In the genomic region with DNA sequence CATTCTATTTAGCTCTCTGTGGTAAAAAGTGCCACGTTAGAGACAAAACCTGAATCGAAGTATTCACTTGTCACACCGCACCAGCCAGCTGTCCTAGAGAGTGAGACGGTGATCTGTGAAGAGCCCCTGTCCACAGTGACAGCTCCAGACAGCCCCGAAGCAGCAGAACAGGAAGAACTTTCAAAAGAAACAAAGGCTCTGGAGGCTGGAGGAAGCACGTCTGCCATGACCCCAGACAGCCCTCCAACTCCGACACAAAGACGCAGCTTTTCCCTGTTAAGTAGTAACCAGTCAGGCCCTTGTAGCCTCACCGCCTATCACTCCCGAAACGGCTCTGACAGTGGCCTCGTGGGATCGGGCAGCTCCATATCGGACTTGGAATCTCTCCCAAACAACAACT, we compare ENCODE assay signal across 22 mouse cellular contexts. TPM values are rescaled to one million over a fixed set of nuclear protein-coding genes. Genes with fewer than 3 reads are reported as not detected.
DNase-seq lines count a peak whose midpoint lies in the region; ATAC-seq lines count a peak whose summit lies in the region.
"Had no signal": no experiment of that assay in that cellular context is flagged by ENCODE, and none has a peak within 500 bp of the region (broad histone marks: within the 10 kb centered on the region; RNA-seq: fewer than 3 reads in every experiment).

No protein-coding gene starts in this region.

- H3K9ac ChIP-seq in forebrain, embryonic 16.5 days (replicated peaks; ENCODE audit: low read depth, low read length): no peak overlapping the region
- no peak overlapping the region for H3K9ac ChIP-seq in forebrain, embryonic 12.5 days
- H3K9ac ChIP-seq in hindbrain, embryonic 12.5 days: no peak overlapping the region
- H3K9ac ChIP-seq in hindbrain, embryonic 13.5 days: no peak overlapping the region
- no peak overlapping the region for H3K9ac ChIP-seq in midbrain, embryonic 12.5 days (replicated peaks)
- H3K9ac ChIP-seq: embryonic facial prominence, embryonic 12.5 days; liver, embryonic 12.5 days; stomach, embryonic 15.5 days had no signal

- H3K4me1 ChIP-seq in forebrain, embryonic 16.5 days (replicated peaks; ENCODE audit: control insufficient read depth, insufficient read depth, low read length): no peaks in the 10 kb centered on the region
- H3K4me1 ChIP-seq in forebrain, embryonic 12.5 days: no peaks in the 10 kb centered on the region
- no peaks in the 10 kb centered on the region for H3K4me1 ChIP-seq in hindbrain, embryonic 12.5 days
- H3K4me1 ChIP-seq in hindbrain, embryonic 13.5 days (replicated peaks): no peaks in the 10 kb centered on the region; the same call in 1 of the 2 replicates
- H3K4me1 ChIP-seq in midbrain, embryonic 12.5 days: 0 out of 2 replicates have a peak, but pooled peaks cover 3% of the 10 kb centered on the region
- H3K4me1 ChIP-seq: stomach, embryonic 15.5 days had no signal

- no peaks in the 10 kb centered on the region for H3K27me3 ChIP-seq in forebrain, embryonic 16.5 days (replicated peaks; ENCODE audit: control insufficient read depth, insufficient read depth, low read length)
- no peaks in the 10 kb centered on the region for H3K27me3 ChIP-seq in forebrain, embryonic 12.5 days
- H3K27me3 ChIP-seq in hindbrain, embryonic 12.5 days: no peaks in the 10 kb centered on the region
- H3K27me3 ChIP-seq in hindbrain, embryonic 13.5 days: no peaks in the 10 kb centered on the region
- H3K27me3 ChIP-seq in midbrain, embryonic 12.5 days: no peaks in the 10 kb centered on the region
- H3K27me3 ChIP-seq: embryonic facial prominence, embryonic 12.5 days; liver, embryonic 12.5 days; megakaryocyte, embryonic 14.5 days; stomach, embryonic 15.5 days had no signal

- no peaks in the 10 kb centered on the region for H3K36me3 ChIP-seq in forebrain, embryonic 16.5 days (ENCODE audit: control insufficient read depth, insufficient read depth)
- peaks cover 14% of the 10 kb centered on the region for H3K36me3 ChIP-seq in forebrain, embryonic 12.5 days (replicated peaks)
- H3K36me3 ChIP-seq in hindbrain, embryonic 12.5 days: peaks cover 3% of the 10 kb centered on the region; the same call in 1 of the 2 replicates
- peaks cover 36% of the 10 kb centered on the region for H3K36me3 ChIP-seq in hindbrain, embryonic 13.5 days
- H3K36me3 ChIP-seq in midbrain, embryonic 12.5 days: peaks cover 28% of the 10 kb centered on the region; the same call in 1 of the 2 replicates

- 0 out of 2 replicates have a peak, but pooled peaks have one; percentile 12 for ATAC-seq in forebrain, embryonic 16.5 days
- no peak for ATAC-seq in forebrain, embryonic 12.5 days (ENCODE audit: low FRiP score)
- peak; percentile 56; the same call in 1 of the 2 replicates for ATAC-seq in hindbrain, embryonic 12.5 days (ENCODE audit: low FRiP score)
- ATAC-seq in hindbrain, embryonic 13.5 days (ENCODE audit: low FRiP score): no peak
- ATAC-seq in midbrain, embryonic 12.5 days (ENCODE audit: low FRiP score, low read depth): peak; percentile 74
- ATAC-seq: inflammation-experienced regulatory T-cells, adult 6 months; liver, embryonic 12.5 days had no signal

- WGBS in forebrain, embryonic 16.5 days: 61% methylated on average over 14 of the region's 14 CpGs
- 43% methylated on average over 14 of the region's 14 CpGs for WGBS in forebrain, embryonic 12.5 days
- 35% methylated on average over 14 of the region's 14 CpGs for WGBS in hindbrain, embryonic 12.5 days
- WGBS in hindbrain, embryonic 13.5 days: 27% methylated on average over 14 of the region's 14 CpGs
- WGBS in midbrain, embryonic 12.5 days: 45% methylated on average over 14 of the region's 14 CpGs

- no peak overlapping the region for H3K27ac ChIP-seq in forebrain, embryonic 16.5 days (ENCODE audit: low read length)
- no peak overlapping the region for H3K27ac ChIP-seq in forebrain, embryonic 12.5 days
- H3K27ac ChIP-seq in hindbrain, embryonic 12.5 days: no peak overlapping the region
- no peak overlapping the region for H3K27ac ChIP-seq in hindbrain, embryonic 13.5 days
- H3K27ac ChIP-seq in midbrain, embryonic 12.5 days (replicated peaks): no peak overlapping the region
- H3K27ac ChIP-seq: embryonic facial prominence, embryonic 12.5 days; left cerebral cortex, adult 2 months; limb, embryonic 10.5 days; liver, embryonic 12.5 days; stomach, embryonic 15.5 days had no signal

- H3K4me2 ChIP-seq in forebrain, embryonic 16.5 days (ENCODE audit: low read length): no peak overlapping the region
- no peak overlapping the region for H3K4me2 ChIP-seq in forebrain, embryonic 12.5 days
- H3K4me2 ChIP-seq in hindbrain, embryonic 12.5 days (replicated peaks): no peak overlapping the region
- no peak overlapping the region for H3K4me2 ChIP-seq in hindbrain, embryonic 13.5 days
- H3K4me2 ChIP-seq in midbrain, embryonic 12.5 days (replicated peaks): no peak overlapping the region; the same call in 1 of the 2 replicates
- H3K4me2 ChIP-seq: embryonic facial prominence, embryonic 12.5 days; liver, embryonic 12.5 days; stomach, embryonic 15.5 days had no signal

- DNase-seq in embryo, embryonic 10 days (ENCODE audit: low spot score): peak; percentile 49
- DNase-seq in frontal cortex, postnatal 10 days (ENCODE audit: low spot score in 2 of 2): no peak
- no peak for DNase-seq in right cerebral cortex, adult 2 months (ENCODE audit: low spot score in 2 of 2)
- DNase-seq: cerebellum, postnatal 10 days; kidney, adult 8-10 months; kidney, postnatal 25 days; lung, postnatal 14 days; spleen, adult 18-20 months; thymus, postnatal 14 days had no signal

- no peaks in the 10 kb centered on the region for H3K9me3 ChIP-seq in forebrain, embryonic 16.5 days (ENCODE audit: control insufficient read depth, low read length)
- no peaks in the 10 kb centered on the region for H3K9me3 ChIP-seq in forebrain, embryonic 12.5 days
- no peaks in the 10 kb centered on the region for H3K9me3 ChIP-seq in hindbrain, embryonic 12.5 days (replicated peaks)
- H3K9me3 ChIP-seq in hindbrain, embryonic 13.5 days: no peaks in the 10 kb centered on the region
- no peaks in the 10 kb centered on the region for H3K9me3 ChIP-seq in midbrain, embryonic 12.5 days
- H3K9me3 ChIP-seq: embryonic facial prominence, embryonic 12.5 days; limb, embryonic 10.5 days; liver, embryonic 12.5 days; megakaryocyte, embryonic 14.5 days; stomach, embryonic 15.5 days had no signal

- no peak overlapping the region for H3K4me3 ChIP-seq in forebrain, embryonic 16.5 days (replicated peaks; ENCODE audit: low read length)
- H3K4me3 ChIP-seq in forebrain, embryonic 12.5 days (replicated peaks): no peak overlapping the region
- no peak overlapping the region for H3K4me3 ChIP-seq in hindbrain, embryonic 12.5 days
- H3K4me3 ChIP-seq in hindbrain, embryonic 13.5 days: no peak overlapping the region
- no peak overlapping the region for H3K4me3 ChIP-seq in midbrain, embryonic 12.5 days
- H3K4me3 ChIP-seq: embryonic facial prominence, embryonic 12.5 days; left cerebral cortex, adult 2 months; limb, embryonic 10.5 days; liver, embryonic 12.5 days; megakaryocyte, embryonic 14.5 days; stomach, embryonic 15.5 days had no signal

RNA-seq across cellular contexts. Expression of gene Il22ra2, which starts 12.7 kb away (rescaled TPM):
- not detected in 2 replicates for polyA plus RNA-seq in forebrain, embryonic 16.5 days (2015; fragmentation: Nextera tagmentation; extraction: Ambion mirVana)
- polyA plus RNA-seq in forebrain, embryonic 12.5 days (2016; fragmentation: Nextera tagmentation; extraction: Ambion mirVana): not detected in 2 replicates
- polyA plus RNA-seq in hindbrain, embryonic 12.5 days (2016; fragmentation: Nextera tagmentation; extraction: Ambion mirVana): not detected in 2 replicates
- polyA plus RNA-seq in hindbrain, embryonic 13.5 days (2015; fragmentation: Nextera tagmentation; extraction: Ambion mirVana): not detected in 2 replicates
- not detected in 2 replicates for polyA plus RNA-seq in midbrain, embryonic 12.5 days (2016; fragmentation: Nextera tagmentation; extraction: Ambion mirVana)
- polyA plus RNA-seq: embryonic facial prominence, embryonic 12.5 days; heart, postnatal 0 days; limb, embryonic 10.5 days; liver, embryonic 12.5 days had no signal

RNA-seq across cellular contexts. Expression of gene Ifngr1, which starts 17.4 kb away (rescaled TPM):
- polyA plus RNA-seq in forebrain, embryonic 16.5 days (2015; fragmentation: Nextera tagmentation; extraction: Ambion mirVana): 16.8 and 19.7 TPM in 2 replicates
- 18.7 and 20.5 TPM in 2 replicates for polyA plus RNA-seq in forebrain, embryonic 12.5 days (2016; fragmentation: Nextera tagmentation; extraction: Ambion mirVana)
- 27.5 and 30.9 TPM in 2 replicates for polyA plus RNA-seq in hindbrain, embryonic 12.5 days (2016; fragmentation: Nextera tagmentation; extraction: Ambion mirVana)
- polyA plus RNA-seq in hindbrain, embryonic 13.5 days (2015; fragmentation: Nextera tagmentation; extraction: Ambion mirVana): 21.6 and 23.1 TPM in 2 replicates
- polyA plus RNA-seq in midbrain, embryonic 12.5 days (2016; fragmentation: Nextera tagmentation; extraction: Ambion mirVana): 24.3 and 28.6 TPM in 2 replicates

Comparison
In these comparisons a context has a peak if more than half of its experiments do, and no peak if none do; other contexts are left out.
1. ATAC-seq: peak in forebrain, embryonic 16.5 days (single experiment), hindbrain, embryonic 12.5 days (single experiment) and midbrain, embryonic 12.5 days (single experiment); none in forebrain, embryonic 12.5 days (single experiment) and hindbrain, embryonic 13.5 days (single experiment).